Mouse (Mus musculus) T-helper 2 cell (primary cell): ENCODE measurements around the gene Rrp8.

ENCODE experiments used
- in situ Hi-C: fragments of 300-600 bp; cut with MboI, MseI; formaldehyde crosslinking; loops from one replicate; pipeline ENCODE4 v1.15.1; 2025; ENCODE audit warnings: high pct_unique_total_duplicates

Gene Rrp8

DNA sequence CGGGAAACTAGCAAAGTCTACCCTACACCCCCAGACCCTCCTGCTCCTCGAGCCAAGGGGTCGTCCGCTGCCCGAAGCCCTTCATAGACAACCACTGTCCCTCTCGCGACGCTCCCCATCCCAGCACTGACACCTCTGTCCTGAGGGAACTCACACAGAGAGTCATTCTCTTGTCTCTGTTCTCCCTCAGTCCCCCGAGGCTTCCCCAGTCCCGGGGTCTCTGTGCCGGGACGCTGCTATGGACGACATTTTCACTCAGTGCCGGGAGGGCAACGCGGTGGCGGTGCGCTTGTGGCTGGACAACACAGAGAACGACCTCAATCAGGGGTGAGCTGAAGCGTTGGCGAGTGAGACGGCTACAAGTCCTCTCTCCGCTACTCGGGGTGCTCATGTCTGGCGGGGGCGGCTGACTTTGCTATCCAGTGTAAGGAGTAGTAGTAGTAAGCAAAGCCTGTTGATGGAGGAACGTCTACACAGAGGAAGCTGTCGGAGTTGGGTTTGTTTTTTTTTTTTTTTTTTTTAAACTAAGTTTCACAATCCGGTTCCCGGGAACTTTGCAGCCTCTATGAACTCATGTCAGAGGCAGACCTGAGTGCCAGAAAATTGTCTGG, at the start of gene Rrp8:
Rrp8 (minus strand) TSS at position 475 of the 611 bp plus-strand sequence.
- in situ Hi-C loops, result no loop called here

- in situ Hi-C loops, result no loop called here
These were observed 49.5 kb upstream of the Rrp8 start for GRCm38 (mm10) chr7:105786506-105787284.

DNA sequence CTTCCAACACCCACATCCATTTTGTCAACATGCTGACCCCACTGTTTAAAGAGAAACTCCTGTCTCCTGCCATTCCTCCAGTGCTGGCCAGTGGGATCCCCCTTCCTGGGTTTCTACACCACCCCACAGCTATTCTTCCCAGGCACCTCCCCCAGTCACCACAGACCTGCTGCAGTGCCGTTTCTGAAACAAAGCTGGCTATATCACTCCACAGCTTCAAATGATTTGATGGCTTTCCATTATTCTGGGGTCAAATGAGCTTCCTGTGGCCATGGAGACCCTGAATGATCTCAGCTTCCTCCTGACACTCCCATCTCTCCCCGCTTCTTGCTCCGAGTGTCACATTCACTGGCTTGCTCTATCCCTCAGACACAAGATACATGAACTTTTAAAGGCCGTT, 47.4 kb upstream of the Rrp8 start:
- in situ Hi-C loops, result no loop called here

DNA sequence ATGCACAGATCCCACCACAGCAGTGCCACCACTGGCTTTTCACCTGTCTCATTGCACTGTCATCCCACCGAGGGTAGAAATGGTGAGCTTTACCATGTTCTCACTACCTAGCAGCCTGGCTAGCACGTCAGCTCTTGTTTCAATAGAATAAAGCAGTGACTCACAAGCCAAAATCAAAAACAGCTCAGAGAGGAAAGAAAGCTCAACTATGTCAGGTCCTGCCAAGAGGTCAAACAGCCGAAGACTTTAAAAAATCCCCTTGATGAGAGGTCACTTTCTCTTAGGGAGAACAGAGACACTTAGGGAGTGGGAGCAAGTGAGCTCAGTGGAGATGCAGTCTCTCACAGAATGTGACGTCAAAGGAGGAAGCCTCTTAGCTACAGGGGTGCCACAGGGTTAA, 46.7 kb upstream of the Rrp8 start:
- in situ Hi-C loops, result no loop called here

DNA sequence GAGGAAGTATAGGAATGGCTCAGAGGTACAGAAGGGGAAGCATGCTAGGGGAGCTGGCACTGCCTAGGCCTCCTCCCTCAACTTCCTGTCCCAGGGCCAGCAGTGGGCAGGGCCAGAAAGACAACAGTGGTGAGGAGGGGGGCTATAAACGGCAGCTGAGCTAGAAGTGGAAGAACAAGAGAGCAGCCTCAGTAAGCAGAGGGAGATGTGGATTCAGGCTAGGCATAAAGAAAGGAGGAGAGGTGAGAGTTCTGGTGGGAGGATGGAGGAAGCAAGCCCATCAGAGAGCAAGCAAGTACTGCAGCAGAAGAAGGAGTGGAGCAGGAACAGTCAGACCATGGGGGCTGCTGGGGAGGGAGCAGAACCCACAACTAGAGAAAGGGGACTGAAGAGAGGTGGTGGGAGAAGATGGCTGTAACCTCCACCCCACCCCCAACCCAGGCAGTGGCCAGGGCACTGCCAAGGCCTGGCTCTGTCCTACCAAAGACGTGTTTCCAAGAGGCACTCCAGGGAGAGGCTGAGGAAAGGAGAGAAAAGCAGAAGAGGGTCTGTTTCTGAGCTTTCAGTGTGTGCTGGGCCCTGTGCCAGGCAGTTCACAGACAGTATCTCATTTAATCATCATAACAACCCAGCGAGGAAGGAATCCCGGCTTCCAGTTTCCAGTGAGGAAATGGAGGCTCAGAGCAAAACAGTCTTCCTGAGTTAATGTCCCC, 41.5 kb upstream of the Rrp8 start:
- in situ Hi-C loops, result no loop called here

DNA sequence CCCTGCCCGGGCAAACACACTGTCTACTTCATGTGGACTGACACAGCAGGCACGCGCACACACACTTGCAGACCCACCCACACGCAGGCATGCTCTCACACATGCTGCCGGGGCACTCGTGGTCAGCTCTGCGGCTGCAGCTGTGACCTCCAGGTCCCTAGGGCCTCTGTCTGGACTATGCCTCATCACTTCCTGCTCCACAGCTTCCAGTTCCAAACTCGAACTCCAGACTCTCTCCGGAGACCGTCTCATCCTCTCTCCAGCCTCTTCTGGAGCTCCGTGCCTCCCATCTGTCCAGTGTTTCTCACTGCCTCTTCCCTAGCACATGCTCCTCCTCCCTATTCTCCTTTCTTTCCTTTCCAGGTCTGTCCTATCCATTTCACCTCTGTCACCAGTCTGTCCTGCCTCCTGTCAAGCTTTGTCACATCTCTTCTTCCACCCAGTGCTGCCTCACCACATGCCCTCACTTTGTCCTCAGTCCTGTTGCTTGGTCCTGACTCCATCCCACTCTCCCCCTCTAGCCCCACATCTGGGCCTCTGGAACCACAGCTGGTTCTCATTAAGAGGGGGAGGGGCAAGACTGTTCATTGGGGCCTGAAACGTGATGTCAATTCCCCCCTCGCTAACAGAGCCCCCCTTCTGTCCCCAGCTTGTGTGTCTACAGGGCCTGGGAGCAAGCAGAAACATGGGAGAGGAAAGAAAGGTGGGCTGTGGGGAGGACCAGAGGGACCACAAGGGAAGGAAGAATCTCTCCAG, 40.8 kb upstream of the Rrp8 start:
- in situ Hi-C loops, result no loop called here

- in situ Hi-C loops, result no loop called here
These were observed 40.1 kb upstream of the Rrp8 start for GRCm38 (mm10) chr7:105777316-105777715.

DNA sequence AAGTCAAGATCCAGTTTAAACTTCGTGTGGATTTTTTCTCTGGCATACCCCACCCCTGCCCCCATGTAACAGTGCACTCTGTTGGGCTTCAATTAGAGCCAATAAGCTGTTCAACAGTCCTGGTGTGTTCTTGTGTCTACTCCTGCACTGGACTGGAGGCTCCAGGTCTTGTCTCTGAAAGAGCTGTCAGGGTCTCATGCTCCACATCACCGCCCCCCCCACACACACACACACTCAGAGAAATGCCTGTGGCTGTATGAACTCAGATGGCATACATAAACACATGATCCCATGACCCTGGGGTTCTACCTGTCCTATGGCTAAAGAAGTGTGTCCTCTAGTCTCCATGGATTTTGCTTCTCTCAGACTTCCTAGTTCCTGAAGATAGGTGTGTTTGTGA, 38.8 kb upstream of the Rrp8 start:
- in situ Hi-C loops, result no loop called here

DNA sequence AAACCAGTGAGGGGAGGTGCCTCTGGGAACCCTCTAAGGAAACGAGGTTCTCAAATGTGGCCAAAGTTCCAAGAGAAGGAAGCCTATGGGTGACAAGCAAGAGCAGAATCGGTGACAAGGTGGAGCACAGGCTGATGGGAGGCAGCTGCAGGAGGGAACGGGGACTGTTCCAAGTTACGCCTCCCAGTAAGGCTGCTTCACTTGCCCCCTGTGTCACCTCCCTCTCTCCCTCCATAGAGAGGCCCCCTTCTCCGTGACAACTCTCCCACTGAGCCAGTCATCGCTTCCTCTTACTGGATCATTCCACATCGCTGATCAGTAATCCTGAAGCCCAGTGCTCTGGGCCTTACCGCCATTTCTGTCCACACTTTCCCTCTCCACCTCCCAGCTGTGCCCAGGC, 37.5 kb upstream of the Rrp8 start:
- in situ Hi-C loops, result no loop called here

DNA sequence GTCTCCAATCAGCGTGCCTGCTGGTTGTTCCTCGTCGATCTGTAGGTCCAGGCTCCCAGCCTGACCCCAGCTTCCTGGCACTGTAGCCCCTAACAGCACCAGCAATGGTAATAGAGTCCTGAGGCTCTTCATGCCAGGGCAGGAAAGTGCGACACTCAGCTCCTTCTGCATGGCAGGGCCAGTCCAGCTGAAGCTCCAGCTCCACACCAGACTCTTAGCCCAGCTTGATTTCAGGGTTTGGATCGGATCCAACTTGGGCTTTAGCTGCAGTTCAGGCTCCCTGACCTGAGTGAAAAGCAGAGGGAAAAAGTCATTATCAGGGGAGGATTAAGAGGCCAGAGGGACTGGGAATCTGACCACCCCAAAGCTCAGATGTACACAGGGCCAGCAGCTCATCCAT, 35.9 kb upstream of the Rrp8 start:
- in situ Hi-C loops, result no loop called here

DNA sequence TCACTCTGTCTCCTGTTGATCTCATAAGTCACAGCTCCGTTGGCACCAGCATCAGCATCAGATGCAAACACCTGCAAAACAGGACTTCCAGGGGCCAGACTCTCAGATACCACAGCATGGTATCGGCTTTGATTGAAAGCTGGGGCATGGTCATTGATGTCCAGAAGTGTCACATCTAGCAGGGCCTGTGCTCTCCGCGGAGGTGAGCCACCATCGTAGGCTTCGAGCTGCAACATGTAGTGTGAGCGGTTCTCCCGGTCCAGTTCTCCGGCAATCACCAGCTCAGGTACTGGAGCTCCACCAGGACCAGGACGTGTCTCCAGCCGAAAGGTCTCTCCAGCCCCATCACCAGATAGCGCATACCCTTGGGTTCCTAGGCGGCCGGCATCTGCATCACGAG, 35.1 kb upstream of the Rrp8 start:
- in situ Hi-C loops, result no loop called here

DNA sequence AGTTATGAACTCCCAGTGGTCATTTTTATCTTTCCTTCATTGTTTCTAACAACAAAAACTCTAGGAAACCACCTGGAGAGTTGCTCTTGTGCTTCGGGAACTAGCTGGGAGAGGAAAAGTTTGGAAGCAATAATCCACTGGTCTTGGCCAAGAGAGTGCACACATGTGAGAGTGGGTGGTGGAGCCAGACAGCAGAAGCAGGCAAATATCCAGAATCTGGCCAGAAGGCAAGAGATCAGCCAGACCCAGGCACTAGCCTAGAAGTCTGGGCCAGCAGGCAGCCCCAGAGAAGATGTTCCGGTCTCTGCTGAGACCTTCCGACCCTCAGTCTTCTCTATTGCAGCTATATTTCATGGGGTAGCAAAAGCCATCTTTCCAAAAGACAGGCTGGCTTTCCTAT, 32.8 kb upstream of the Rrp8 start:
- in situ Hi-C loops, result no loop called here

- in situ Hi-C loops, result no loop called here
These were observed 30.6 kb upstream of the Rrp8 start for GRCm38 (mm10) chr7:105767729-105768165.

DNA sequence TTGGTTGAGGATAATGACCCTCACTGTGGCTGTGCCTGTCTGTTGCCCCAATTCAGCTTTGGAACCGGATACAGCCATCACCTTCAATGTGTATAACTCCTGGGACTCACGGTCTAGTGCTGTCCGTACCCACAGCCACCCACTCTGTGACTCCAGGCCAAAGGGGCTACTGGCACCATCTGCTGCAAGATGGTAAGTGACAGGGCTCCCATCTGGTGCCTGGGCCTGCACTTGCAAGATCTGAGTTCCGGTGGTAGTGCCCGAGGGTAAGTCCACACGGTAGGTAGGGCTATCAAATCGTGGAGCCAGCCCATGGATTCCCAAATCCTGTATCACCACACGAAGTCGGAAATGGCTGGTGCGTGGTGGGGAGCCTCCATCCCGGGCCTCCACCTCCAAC, 27.1 kb upstream of the Rrp8 start:
- in situ Hi-C loops, result no loop called here

- in situ Hi-C loops, result no loop called here
These were observed 25.5 kb upstream of the Rrp8 start for GRCm38 (mm10) chr7:105762517-105763270.

DNA sequence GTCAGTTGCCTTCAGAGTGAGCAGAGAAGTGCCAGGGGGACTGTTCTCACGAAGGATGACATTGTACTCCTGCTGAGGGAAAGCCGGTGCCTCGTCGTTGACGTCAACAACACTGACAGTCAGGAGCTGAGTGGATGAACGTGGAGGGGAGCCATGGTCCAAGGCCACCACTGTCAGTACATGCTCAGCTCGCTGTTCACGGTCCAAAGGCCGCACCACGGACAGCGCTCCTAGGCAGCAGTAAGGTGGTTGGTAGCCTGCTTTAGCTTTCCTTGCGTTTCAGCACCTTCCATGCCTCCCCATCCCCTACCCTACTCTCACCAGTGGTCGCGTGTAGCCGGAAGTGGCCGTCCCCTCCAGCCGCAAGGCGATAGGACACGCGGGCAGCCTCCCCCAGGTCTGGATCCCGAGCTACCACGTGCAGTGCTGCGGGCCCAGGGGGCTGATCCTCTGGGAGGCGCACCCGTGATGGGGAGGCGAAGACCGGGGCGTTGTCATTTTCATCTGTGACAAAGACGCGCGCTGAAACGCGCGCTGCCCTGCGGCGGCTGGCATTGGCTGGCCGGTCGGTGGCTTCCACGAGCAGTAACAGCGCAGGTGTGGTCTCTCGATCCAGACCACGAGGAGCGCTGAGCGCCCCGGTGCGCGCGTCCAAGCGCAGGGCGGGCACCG, 24.8 kb upstream of the Rrp8 start:
- in situ Hi-C loops, result no loop called here

GRCm38 (mm10) chr7:105753281-105753680, 16.1 kb upstream of the Rrp8 start:
- in situ Hi-C loops, result no loop called here

- in situ Hi-C loops, result no loop called here
These were observed 15.5 kb upstream of the Rrp8 start for GRCm38 (mm10) chr7:105752716-105753115.

DNA sequence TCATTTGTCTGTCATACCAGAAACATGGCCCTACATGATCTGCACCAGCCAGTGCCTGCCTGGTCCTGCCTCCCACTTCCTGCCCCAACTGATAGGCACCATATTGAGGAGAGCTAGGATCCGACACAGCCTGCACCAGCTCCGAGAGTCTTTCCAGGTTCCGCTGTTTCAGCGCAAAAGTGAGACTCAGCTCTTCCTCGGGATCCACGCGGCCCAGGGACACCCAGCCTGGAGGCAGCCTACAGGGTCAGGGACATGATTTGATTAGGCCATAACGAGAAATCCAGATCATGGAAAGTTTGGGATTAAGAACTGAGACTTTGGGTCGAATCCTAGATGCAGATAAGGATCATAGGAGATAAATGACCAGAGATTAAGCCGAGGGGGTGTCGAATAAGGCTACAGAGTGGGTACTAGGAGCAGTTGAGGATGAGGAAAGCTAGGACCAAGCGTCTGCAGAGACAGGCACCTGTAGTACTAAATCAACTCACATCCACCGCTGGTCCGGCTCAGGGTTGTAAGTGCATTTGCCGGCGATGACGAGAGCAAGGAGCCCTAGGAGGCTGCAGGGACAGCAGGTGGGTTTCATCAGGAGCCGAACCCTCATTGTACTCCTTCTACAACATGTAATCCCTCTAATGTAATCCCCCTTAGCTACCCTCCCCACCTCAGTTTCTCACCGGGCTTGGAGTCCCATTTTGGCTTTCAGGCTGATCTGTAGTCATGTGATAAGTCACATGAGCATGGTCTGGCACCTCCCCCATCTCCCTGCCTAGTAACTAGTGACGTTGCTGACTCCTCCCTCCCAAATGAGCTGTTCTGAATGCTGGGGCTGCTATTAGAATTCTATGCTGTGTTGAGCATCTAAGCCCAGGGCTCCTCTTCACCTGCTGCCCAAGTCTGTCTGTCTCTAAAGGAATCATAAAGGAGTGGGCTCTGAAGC, 14.6 kb upstream of the Rrp8 start, which contains the start of gene Tpp1:
Tpp1 (minus strand) TSS at position 745 of the 943 bp plus-strand sequence.
- in situ Hi-C loops, result no loop called here

GRCm38 (mm10) chr7:105747776-105748175, 10.6 kb upstream of the Rrp8 start:
- in situ Hi-C loops, result no loop called here
